Mouse (Mus musculus) liver, embryonic 14.5 days (tissue): Measurements from ENCODE around the gene Barx2. TPM values are rescaled to one million over a fixed set of nuclear protein-coding genes. Genes with fewer than 3 reads are reported as not detected.
A peak's percentile ranks its signal among the peaks of the same experiment; 100 is the strongest.

ENCODE experiments used
- ATAC-seq: fragments of 200-750 bp; cut with Nextera tagmentation; 2 replicates; pipeline ENCODE4 v1.8.0; 2017; ENCODE audit warnings: moderate number of reproducible peaks, mild to moderate bottlenecking, moderate library complexity; ENCODE audit not compliant: insufficient read depth
- DNase-seq, 3 experiments: peaks; one replicate each; pipeline ENCODE4 v3.0.0-alpha.2; 2012 to 2013; ENCODE audit warnings: low read depth in 3 of 3, low spot score in 3 of 3
- H3K27ac ChIP-seq: fragments of 300-500 bp; sonication (generic); 2 replicates; pipeline ENCODE4 v1.5.1; 2014; ENCODE audit warnings: moderate library complexity, mild to moderate bottlenecking, control low read depth, inconsistent platforms
- H3K27me3 ChIP-seq: fragments of 300-500 bp; sonication (generic); 2 replicates; pipeline ENCODE4 v1.6.1; 2014; ENCODE audit warnings: mild to moderate bottlenecking, low read length, moderate library complexity; ENCODE audit not compliant: control insufficient read depth, insufficient read depth
- H3K36me3 ChIP-seq: fragments of 300-500 bp; sonication (generic); replicated peaks from 2 replicates; pipeline ENCODE4 v1.6.1; 2014; ENCODE audit warnings: low read depth; ENCODE audit not compliant: control insufficient read depth, insufficient read depth
- H3K4me1 ChIP-seq, 2 experiments: fragments of 200-500 bp in 1 of 2; fragments of 300-500 bp in 1 of 2; sonication (generic) in 1 of 2; replicated peaks; 2 replicates each; pipeline ENCODE4 v1.6.1; 2012 to 2014; ENCODE audit warnings: antibody characterized with exemption in 1 of 2, inconsistent platforms in 1 of 2, low read length in 1 of 2; ENCODE audit not compliant: control insufficient read depth in 2 of 2, insufficient read depth in 2 of 2
- H3K4me2 ChIP-seq: fragments of 300-500 bp; sonication (generic); 2 replicates; pipeline ENCODE4 v1.6.1; 2014; ENCODE audit warnings: low read depth, mild to moderate bottlenecking, control low read depth, moderate library complexity
- H3K4me3 ChIP-seq, 2 experiments: fragments of 200-500 bp in 1 of 2; fragments of 300-500 bp in 1 of 2; sonication (generic) in 1 of 2; 2 replicates each; pipeline ENCODE4 v1.5.1; 2012 to 2014; ENCODE audit warnings: low read depth in 2 of 2, low read length in 2 of 2, mild to moderate bottlenecking in 2 of 2, control low read depth in 1 of 2, inconsistent platforms in 1 of 2, moderate library complexity in 1 of 2; ENCODE audit not compliant: insufficient read depth in 1 of 2
- H3K9ac ChIP-seq: fragments of 300-500 bp; sonication (generic); replicated peaks from 2 replicates; pipeline ENCODE4 v1.6.1; 2014; ENCODE audit warnings: mild to moderate bottlenecking, control low read depth, moderate library complexity
- H3K9me3 ChIP-seq: fragments of 300-500 bp; sonication (generic); 2 replicates; pipeline ENCODE4 v1.6.1; 2016; ENCODE audit warnings: low read length, mixed read lengths; ENCODE audit not compliant: control insufficient read depth
- CTCF ChIP-seq: IDR thresholded peaks from 2 replicates; pipeline ENCODE4 v1.5.1; 2016; ENCODE audit warnings: antibody characterized with exemption, low read depth, control low read depth
- EP300 ChIP-seq: IDR thresholded peaks from 2 replicates; pipeline ENCODE4 v1.6.1; 2016; ENCODE audit warnings: antibody characterized with exemption, low read depth
- WGBS: fragments of 180-500 bp; shearing (Covaris S2); extraction: QIAGEN DNeasy Blood & Tissue Kit; methylation state at CpG from one replicate; pipeline ENCODE4 v1.1.7; 2014; ENCODE audit not compliant: insufficient replicate concordance; 5-methylcytosine and 5-hydroxymethylcytosine counted together
- polyA plus RNA-seq, 2 experiments: library from polyadenylated mRNA; depleted of rRNA in 1 of 2; stranded (reverse) in 1 of 2; unstranded in 1 of 2; fragments of >200 nt; fragmentation: Nextera tagmentation in 1 of 2; extraction: Ambion mirVana in 1 of 2; gene quantifications; 2 replicates each; pipeline versions ENCODE4 v1.2.1 to v1.2.3; 2012 to 2014

The Barx2 gene
- polyA plus RNA-seq, 2 experiments: not detected

DNA sequence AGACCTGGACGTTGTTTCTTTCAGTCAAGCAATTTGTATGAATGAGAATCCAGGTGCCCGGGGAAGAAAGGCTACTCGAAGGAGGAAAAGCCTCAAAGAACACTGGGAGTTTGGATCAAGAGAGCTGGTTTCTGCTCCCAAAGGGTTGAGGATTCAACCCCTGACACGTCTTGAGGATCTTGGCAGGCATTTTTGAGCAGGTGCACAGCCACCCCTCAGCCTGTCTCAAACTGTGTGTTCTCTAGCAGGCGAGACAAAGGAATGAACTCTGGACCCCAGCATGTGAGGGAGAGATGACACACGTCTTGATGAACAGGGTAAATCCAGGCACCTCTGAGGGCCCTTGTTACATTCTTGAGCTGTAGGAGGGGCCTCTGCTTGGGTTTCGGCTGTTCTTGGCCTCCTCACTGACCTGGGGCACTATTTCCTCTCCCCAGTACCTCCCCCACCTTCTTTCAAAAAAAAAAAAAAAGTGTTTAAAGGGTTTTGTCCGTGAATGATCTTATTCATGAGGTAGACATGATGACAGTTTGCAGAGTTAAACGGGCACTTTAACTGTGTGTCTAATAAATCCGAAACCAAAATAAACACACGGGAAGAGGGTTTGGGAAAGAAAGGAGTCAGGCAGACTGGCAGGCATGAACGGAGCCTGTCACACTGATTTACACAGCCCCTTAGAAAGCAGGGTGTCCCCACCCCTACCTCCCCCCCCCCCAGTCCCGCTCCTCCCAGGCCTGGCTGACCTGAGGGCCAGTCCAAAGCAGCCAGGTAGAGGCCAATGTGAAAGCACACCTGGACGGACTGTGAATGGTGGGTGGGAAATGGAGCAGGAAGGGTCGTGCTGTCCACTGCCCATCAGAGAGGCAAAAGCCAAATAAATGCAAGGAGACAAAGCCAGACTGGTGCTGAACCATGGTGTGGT lies 73.9 kb downstream of the Barx2 start:
- Histone ChIP-seq H3K4me1 (no peaks in the 10 kb centered on the region), H3K9me3 (no peaks in the 10 kb centered on the region), H3K27ac (no peak overlapping the region), H3K36me3 (no peaks in the 10 kb centered on the region), H3K27me3 (no peaks in the 10 kb centered on the region), H3K9ac (no peak overlapping the region), H3K4me2 (no peak overlapping the region), H3K4me3 (no peak overlapping the region)
- DNase-seq: no peak
- TF ChIP-seq EP300 (no peak), CTCF (no peak)
- no peak for ATAC-seq
- 47% methylated on average over 15 of the region's 15 CpGs for WGBS

DNA sequence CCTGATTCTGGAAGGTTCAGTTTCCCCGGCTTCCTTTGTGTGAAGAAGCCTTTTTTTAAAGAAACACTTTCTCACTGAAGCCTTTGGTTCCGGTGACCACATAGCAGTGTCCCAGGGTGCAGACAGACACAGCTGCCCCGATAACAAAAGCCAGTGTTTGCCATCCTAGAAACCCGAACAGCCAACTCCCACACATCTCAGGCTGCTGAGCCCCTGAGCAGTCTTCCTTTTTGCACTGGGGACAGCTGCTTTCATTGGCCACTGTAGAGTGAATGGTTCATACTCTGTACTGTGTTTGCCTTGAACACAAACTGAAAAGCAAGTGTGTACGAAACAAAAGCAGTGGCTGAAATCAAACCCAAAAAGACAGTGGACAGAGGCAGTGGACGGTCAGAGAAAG lies 75.2 kb downstream of the Barx2 start:
- H3K4me3 ChIP-seq: no peak overlapping the region
- no peaks in the 10 kb centered on the region for H3K27me3 ChIP-seq
- no peak overlapping the region for H3K4me2 ChIP-seq
- no peak overlapping the region for H3K27ac ChIP-seq
- no peaks in the 10 kb centered on the region for H3K9me3 ChIP-seq
- H3K9ac ChIP-seq: no peak overlapping the region
- DNase-seq (no peak), ATAC-seq (no peak)
- no peaks in the 10 kb centered on the region for H3K4me1 ChIP-seq
- WGBS: 55% methylated on average over 6 of the region's 6 CpGs
- TF ChIP-seq CTCF: no peak
- no peaks in the 10 kb centered on the region for H3K36me3 ChIP-seq

- H3K4me2 ChIP-seq: no peak overlapping the region
- H3K9me3 ChIP-seq: no peaks in the 10 kb centered on the region
- 55% methylated on average over 2 of the region's 2 CpGs for WGBS
- ATAC-seq (no peak), DNase-seq (no peak)
- H3K27ac ChIP-seq: no peak overlapping the region
- no peak overlapping the region for H3K4me3 ChIP-seq
- H3K36me3 ChIP-seq: no peaks in the 10 kb centered on the region
- H3K9ac ChIP-seq: no peak overlapping the region
- 0 out of 2 replicates have a peak, but pooled peaks have one; percentile 8 for TF ChIP-seq CTCF
- TF ChIP-seq EP300: no peak
- H3K27me3 ChIP-seq: no peaks in the 10 kb centered on the region
- H3K4me1 ChIP-seq: no peaks in the 10 kb centered on the region
Observed at GRCm38 (mm10) chr9:31808753-31809152, 104.5 kb downstream of the Barx2 start.

- no peak overlapping the region for H3K9ac ChIP-seq
- H3K4me3 ChIP-seq: no peak overlapping the region
- H3K27me3 ChIP-seq: no peaks in the 10 kb centered on the region
- no peak for DNase-seq
- no peaks in the 10 kb centered on the region for H3K4me1 ChIP-seq
- no peaks in the 10 kb centered on the region for H3K9me3 ChIP-seq
- no peak for TF ChIP-seq EP300
- no peak for TF ChIP-seq CTCF
- no peak overlapping the region for H3K27ac ChIP-seq
- ATAC-seq: no peak
- 70% methylated on average over 1 of the region's 1 CpGs for WGBS
- H3K36me3 ChIP-seq: no peaks in the 10 kb centered on the region
- H3K4me2 ChIP-seq: no peak overlapping the region
Observed at GRCm38 (mm10) chr9:31802641-31803040, 110.6 kb downstream of the Barx2 start.

Other genes with a start within 250 kb of the Barx2 start
- gene Arhgap32, start 202.7 kb upstream of the Barx2 start, polyA plus RNA-seq (2012; rRNA removed): 0.16 and 0.21 TPM in 2 replicates
- gene Arhgap32, start 202.7 kb upstream of the Barx2 start, polyA plus RNA-seq (2014; fragmentation: Nextera tagmentation; extraction: Ambion mirVana): 0.25 and 0.34 TPM in 2 replicates